Mouse (Mus musculus) hindbrain, embryonic 11.5 days (tissue): Measurements from ENCODE around the gene Degs2. TPM values are rescaled to one million over a fixed set of nuclear protein-coding genes. Genes with fewer than 3 reads are reported as not detected.

Source experiments
- ATAC-seq: fragments of 200-750 bp; cut with Nextera tagmentation; 2 replicates; pipeline ENCODE4 v1.8.0; 2017; ENCODE audit warnings: mild to moderate bottlenecking, moderate TSS enrichment, moderate library complexity; ENCODE audit not compliant: low FRiP score
- DNase-seq: peaks from one replicate; pipeline ENCODE4 v3.0.0-alpha.2; 2015; ENCODE audit warnings: low spot score
- H3K27ac ChIP-seq: fragments of 300-500 bp; sonication (generic); 2 replicates; pipeline ENCODE4 v1.5.1; 2014; ENCODE audit warnings: mild to moderate bottlenecking, low read depth, low read length
- H3K27me3 ChIP-seq: fragments of 300-500 bp; sonication (generic); 2 replicates; pipeline ENCODE4 v1.6.1; 2014; ENCODE audit warnings: mild to moderate bottlenecking, low read length, moderate library complexity, mixed read lengths; ENCODE audit not compliant: control insufficient read depth, insufficient read depth
- H3K36me3 ChIP-seq: fragments of 300-500 bp; sonication (generic); 2 replicates; pipeline ENCODE4 v1.6.1; 2014; ENCODE audit warnings: mild to moderate bottlenecking, low read length, moderate library complexity, mixed read lengths; ENCODE audit not compliant: control insufficient read depth, insufficient read depth
- H3K4me1 ChIP-seq: fragments of 300-500 bp; sonication (generic); replicated peaks from 2 replicates; pipeline ENCODE4 v1.6.1; 2014; ENCODE audit warnings: low read length, mixed read lengths; ENCODE audit not compliant: control insufficient read depth, insufficient read depth
- H3K4me2 ChIP-seq: fragments of 300-500 bp; sonication (generic); replicated peaks from 2 replicates; pipeline ENCODE4 v1.6.1; 2014; ENCODE audit warnings: mild to moderate bottlenecking, low read depth, low read length
- H3K4me3 ChIP-seq: fragments of 300-500 bp; sonication (generic); 2 replicates; pipeline ENCODE4 v1.5.1; 2014; ENCODE audit warnings: low read depth, low read length
- H3K9ac ChIP-seq: fragments of 300-500 bp; sonication (generic); 2 replicates; pipeline ENCODE4 v1.6.1; 2014; ENCODE audit warnings: low read depth, low read length
- H3K9me3 ChIP-seq: fragments of 300-500 bp; sonication (generic); 2 replicates; pipeline ENCODE4 v1.6.1; 2016; ENCODE audit warnings: low read length; ENCODE audit not compliant: control insufficient read depth
- WGBS: fragments of 180-500 bp; shearing (Covaris S2); extraction: QIAGEN DNeasy Blood & Tissue Kit; methylation state at CpG from one replicate; pipeline ENCODE4 v1.1.7; 2014; 5-methylcytosine and 5-hydroxymethylcytosine counted together
- polyA plus RNA-seq: library from polyadenylated mRNA; unstranded; fragments of >200 nt; fragmentation: Nextera tagmentation; extraction: Ambion mirVana; gene quantifications from 2 replicates; pipeline ENCODE4 v1.2.1, GENCODE M21; 2014

The Degs2 gene
- polyA plus RNA-seq, 1 experiment from 2014 or later, result 2.7 TPM

- H3K36me3 ChIP-seq, result no peaks in the 10 kb centered on the region
- DNase-seq (no peak), ATAC-seq (no peak)
- no peaks in the 10 kb centered on the region for H3K9me3 ChIP-seq
- 84% methylated on average over 6 of the region's 6 CpGs for WGBS
- H3K4me2 ChIP-seq, result no peak overlapping the region
- no peak overlapping the region for H3K9ac ChIP-seq
- no peaks in the 10 kb centered on the region for H3K27me3 ChIP-seq
- no peaks in the 10 kb centered on the region for H3K4me1 ChIP-seq
- no peak overlapping the region for H3K27ac ChIP-seq
- no peak overlapping the region for H3K4me3 ChIP-seq
These were observed 8.1 kb upstream of the Degs2 start for GRCm38 (mm10) chr12:108709964-108710765.

- no peaks in the 10 kb centered on the region for H3K36me3 ChIP-seq
- no peak overlapping the region for H3K4me2 ChIP-seq
- ATAC-seq (no peak), DNase-seq (no peak)
- no peak overlapping the region for H3K27ac ChIP-seq
- no peak overlapping the region for H3K4me3 ChIP-seq
- H3K9me3 ChIP-seq, result no peaks in the 10 kb centered on the region
- H3K9ac ChIP-seq, result no peak overlapping the region
- no peaks in the 10 kb centered on the region for H3K4me1 ChIP-seq
- 87% methylated on average over 6 of the region's 6 CpGs for WGBS
- no peaks in the 10 kb centered on the region for H3K27me3 ChIP-seq
These were observed 7.3 kb upstream of the Degs2 start for GRCm38 (mm10) chr12:108709386-108709785.

GRCm38 (mm10) chr12:108706129-108706528 is 4.0 kb upstream of the Degs2 start:
- Histone ChIP-seq H3K9ac (no peak overlapping the region), H3K27ac (no peak overlapping the region), H3K27me3 (peaks cover 21% of the 10 kb centered on the region), H3K4me3 (no peak overlapping the region), H3K4me1 (no peaks in the 10 kb centered on the region), H3K4me2 (no peak overlapping the region), H3K9me3 (no peaks in the 10 kb centered on the region), H3K36me3 (no peaks in the 10 kb centered on the region)
- 51% methylated on average over 7 of the region's 7 CpGs for WGBS
- no peak for ATAC-seq
- peak; percentile 28 for DNase-seq

GRCm38 (mm10) chr12:108705486-108705885 is 3.4 kb upstream of the Degs2 start:
- Histone ChIP-seq H3K9me3 (no peaks in the 10 kb centered on the region), H3K4me1 (no peaks in the 10 kb centered on the region), H3K27me3 (peaks cover 27% of the 10 kb centered on the region), H3K4me3 (no peak overlapping the region), H3K27ac (no peak overlapping the region), H3K36me3 (no peaks in the 10 kb centered on the region), H3K4me2 (no peak overlapping the region), H3K9ac (no peak overlapping the region)
- DNase-seq (no peak), ATAC-seq (no peak)
- 90% methylated on average over 6 of the region's 6 CpGs for WGBS

- 39% methylated on average over 2 of the region's 2 CpGs for WGBS
- Histone ChIP-seq H3K9ac (no peak overlapping the region), H3K36me3 (no peaks in the 10 kb centered on the region), H3K9me3 (no peaks in the 10 kb centered on the region), H3K4me1 (no peaks in the 10 kb centered on the region), H3K4me3 (no peak overlapping the region), H3K27ac (no peak overlapping the region), H3K4me2 (no peak overlapping the region), H3K27me3 (peaks cover 27% of the 10 kb centered on the region)
- DNase-seq (no peak), ATAC-seq (no peak)
These were observed 894 bp downstream of the Degs2 start for GRCm38 (mm10) chr12:108701221-108701620.

GRCm38 (mm10) chr12:108700037-108700436 is 2.1 kb downstream of the Degs2 start:
- H3K4me2 ChIP-seq, result no peak overlapping the region
- WGBS, result 71% methylated on average over 5 of the region's 5 CpGs
- ATAC-seq (no peak), DNase-seq (no peak)
- no peak overlapping the region for H3K27ac ChIP-seq
- no peak overlapping the region for H3K4me3 ChIP-seq
- peaks cover 27% of the 10 kb centered on the region for H3K27me3 ChIP-seq
- H3K9ac ChIP-seq, result no peak overlapping the region
- no peaks in the 10 kb centered on the region for H3K4me1 ChIP-seq
- no peaks in the 10 kb centered on the region for H3K9me3 ChIP-seq
- H3K36me3 ChIP-seq, result no peaks in the 10 kb centered on the region

- DNase-seq (no peak), ATAC-seq (no peak)
- Histone ChIP-seq H3K9me3 (no peaks in the 10 kb centered on the region), H3K4me1 (no peaks in the 10 kb centered on the region), H3K27ac (no peak overlapping the region), H3K9ac (no peak overlapping the region), H3K4me2 (no peak overlapping the region), H3K4me3 (no peak overlapping the region), H3K36me3 (no peaks in the 10 kb centered on the region), H3K27me3 (peaks cover 27% of the 10 kb centered on the region)
- 90% methylated on average over 10 of the region's 10 CpGs for WGBS
These were observed 2.5 kb downstream of the Degs2 start for GRCm38 (mm10) chr12:108699576-108699975.

- 85% methylated on average over 11 of the region's 11 CpGs for WGBS
- DNase-seq (no peak), ATAC-seq (no peak)
- no peak overlapping the region for H3K4me2 ChIP-seq
- H3K4me3 ChIP-seq, result no peak overlapping the region
- H3K4me1 ChIP-seq, result no peaks in the 10 kb centered on the region
- H3K9me3 ChIP-seq, result no peaks in the 10 kb centered on the region
- no peak overlapping the region for H3K27ac ChIP-seq
- H3K9ac ChIP-seq, result no peak overlapping the region
- peaks cover 27% of the 10 kb centered on the region for H3K27me3 ChIP-seq
- no peaks in the 10 kb centered on the region for H3K36me3 ChIP-seq
These were observed 3.2 kb downstream of the Degs2 start for GRCm38 (mm10) chr12:108698697-108699471.
